Mouse (Mus musculus) mouse trophoblast stem cell (cell line): Measurements from ENCODE around the gene Aspn.

Experiments
- in situ Hi-C, 2 experiments: fragments of 300-500 bp; cut with MseI, MboI; formaldehyde crosslinking; loops; 2 replicates in 1 of 2; 3 replicates in 1 of 2; pipeline ENCODE4 v1.15.1; 2025

The Aspn gene

GRCm38 (mm10) chr13:49544279-49544678 is at the start of gene Aspn:
Aspn (plus strand) TSS chr13:49544443.
- in situ Hi-C loops = no loop called here

- in situ Hi-C loops = no loop called here
Observed at GRCm38 (mm10) chr13:49504510-49504909, 39.7 kb upstream of the Aspn start, which contains the start of gene Ecm2. Ecm2 (plus strand) TSS chr13:49504810.

- in situ Hi-C loops = no loop called here
Observed at GRCm38 (mm10) chr13:49505776-49506175, 38.5 kb upstream of the Aspn start.

- in situ Hi-C loops = no loop called here
Observed at GRCm38 (mm10) chr13:49507176-49507575, 37.1 kb upstream of the Aspn start.

- in situ Hi-C loops = no loop called here
Observed at GRCm38 (mm10) chr13:49518761-49519160, 25.5 kb upstream of the Aspn start.

GRCm38 (mm10) chr13:49526235-49526634 is 18.0 kb upstream of the Aspn start:
- in situ Hi-C loops = no loop called here

- in situ Hi-C loops = no loop called here
Observed at GRCm38 (mm10) chr13:49530636-49531035, 13.6 kb upstream of the Aspn start.

- in situ Hi-C loops = no loop called here
Observed at GRCm38 (mm10) chr13:49536946-49537345, 7.3 kb upstream of the Aspn start.

- in situ Hi-C loops = no loop called here
Observed at GRCm38 (mm10) chr13:49538693-49539092, 5.5 kb upstream of the Aspn start.

GRCm38 (mm10) chr13:49545646-49546045 is 1.4 kb downstream of the Aspn start:
- in situ Hi-C loops = no loop called here

- in situ Hi-C loops = no loop called here
Observed at GRCm38 (mm10) chr13:49546517-49546916, 2.3 kb downstream of the Aspn start.

- in situ Hi-C loops = no loop called here
Observed at GRCm38 (mm10) chr13:49547563-49548150, 3.4 kb downstream of the Aspn start.

GRCm38 (mm10) chr13:49549616-49550015 is 5.4 kb downstream of the Aspn start:
- in situ Hi-C loops = no loop called here

GRCm38 (mm10) chr13:49554519-49554918 is 10.3 kb downstream of the Aspn start:
- in situ Hi-C loops = no loop called here

GRCm38 (mm10) chr13:49556203-49556602 is 12.0 kb downstream of the Aspn start:
- in situ Hi-C loops = no loop called here

GRCm38 (mm10) chr13:49556924-49557323 is 12.7 kb downstream of the Aspn start:
- in situ Hi-C loops = no loop called here

- in situ Hi-C loops = no loop called here
Observed at GRCm38 (mm10) chr13:49559185-49559584, 14.9 kb downstream of the Aspn start.

GRCm38 (mm10) chr13:49560886-49561285 is 16.6 kb downstream of the Aspn start:
- in situ Hi-C loops = no loop called here

GRCm38 (mm10) chr13:49564347-49564746 is 20.1 kb downstream of the Aspn start:
- in situ Hi-C loops = no loop called here

GRCm38 (mm10) chr13:49570371-49570770 is 26.1 kb downstream of the Aspn start:
- in situ Hi-C loops = no loop called here

- in situ Hi-C loops = no loop called here
Observed at GRCm38 (mm10) chr13:49571418-49571817, 27.2 kb downstream of the Aspn start.

- in situ Hi-C loops = no loop called here
Observed at GRCm38 (mm10) chr13:49581541-49582530, 37.6 kb downstream of the Aspn start, which contains the start of gene Omd. Omd (plus strand) TSS chr13:49582462.

GRCm38 (mm10) chr13:49583859-49584258 is 39.6 kb downstream of the Aspn start:
- in situ Hi-C loops = no loop called here
